Mouse (Mus musculus): ENCODE data around the gene Exoc3.

Gene Exoc3

GRCm38 (mm10) chr13:74138906-74139647, 69.5 kb downstream of the Exoc3 start:
- in situ Hi-C loops (cut with MboI) = no loop called here

- in situ Hi-C loops (cut with MboI) = no loop called here
Measured at GRCm38 (mm10) chr13:74129909-74130308, 78.6 kb downstream of the Exoc3 start.

- in situ Hi-C loops (cut with MboI) = no loop called here
Measured at GRCm38 (mm10) chr13:74127571-74127970, 81.0 kb downstream of the Exoc3 start.

GRCm38 (mm10) chr13:74122632-74123031, 85.9 kb downstream of the Exoc3 start:
- in situ Hi-C loops (cut with MboI) = no loop called here

- in situ Hi-C loops (cut with MboI) = no loop called here
Measured at GRCm38 (mm10) chr13:74121795-74122330, 86.7 kb downstream of the Exoc3 start.

- in situ Hi-C loops (cut with MboI) = no loop called here
Measured at GRCm38 (mm10) chr13:74121141-74121602, 87.4 kb downstream of the Exoc3 start, which contains the start of gene Slc9a3. Gene Slc9a3, plus strand, starts transcription at chr13:74121457.

Measured in mature B cell (primary cell).